Mouse (Mus musculus) CH12F3 (cell line): ENCODE results near the gene Gm11567.
"Not testable (repeated sequence)": the region's sequence is repeated elsewhere in the genome, so short reads cannot be mapped to it uniquely, and the experiment has no call there.

ENCODE experiments used
- in situ Hi-C: fragments of 300-500 bp; cut with MboI; formaldehyde crosslinking; loops from 2 replicates; pipeline ENCODE4 v1.14.3; 2020; ENCODE audit warnings: low sequenced_read_pairs

Gm11567 gene

GRCm38 (mm10) chr11:99878887-99879286 lies at the start of gene Gm11567:
Gene Gm11567, plus strand, starts transcription at chr11:99879187.
- in situ Hi-C loops, result not testable (repeated sequence)

GRCm38 (mm10) chr11:99837966-99838365 lies 41.0 kb upstream of the Gm11567 start, which contains the start of gene 2300003K06Rik:
Gene 2300003K06Rik, minus strand, starts transcription at chr11:99838066.
- in situ Hi-C loops, result no loop called here

DNA sequence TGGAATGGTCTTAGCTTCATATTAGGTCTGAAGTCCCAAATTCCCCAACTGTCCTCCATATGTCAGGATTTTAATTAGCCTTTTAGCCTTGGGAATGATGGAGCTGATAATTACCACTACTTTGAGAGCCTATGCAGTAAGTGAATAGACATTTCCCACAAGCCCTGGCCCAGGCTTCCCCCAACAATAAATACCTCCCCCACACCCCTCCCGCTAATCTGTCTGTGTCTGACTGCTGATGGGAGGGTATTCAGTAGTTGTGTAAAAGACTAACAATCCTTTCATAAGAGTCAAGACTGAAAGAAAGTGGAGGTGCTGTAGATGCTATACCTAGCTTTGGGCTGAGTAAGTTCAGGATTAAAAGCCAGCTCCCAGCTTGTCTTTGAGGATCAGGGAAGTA lies 36.8 kb upstream of the Gm11567 start:
- in situ Hi-C loops, result no loop called here

DNA sequence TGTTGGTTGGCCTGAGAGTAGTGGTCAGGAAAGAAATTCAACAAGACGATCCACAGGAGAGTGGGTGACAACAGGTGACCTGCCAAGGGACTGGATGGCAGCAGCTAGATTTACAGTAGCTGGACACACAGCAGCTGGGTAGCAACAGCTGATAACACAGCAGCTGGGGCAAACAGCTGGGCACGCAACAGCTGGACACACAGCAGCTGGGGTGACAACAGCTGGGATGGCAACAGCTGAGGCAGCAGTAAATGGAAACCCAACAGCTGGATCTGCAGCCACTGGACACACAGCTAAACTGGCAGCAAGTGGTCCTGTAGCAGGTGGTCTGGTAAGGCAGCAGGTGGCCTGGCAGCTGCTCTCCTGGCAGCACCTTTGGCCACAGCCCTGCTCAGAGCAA lies 32.2 kb upstream of the Gm11567 start:
- in situ Hi-C loops, result no loop called here

- in situ Hi-C loops, result no loop called here
These were observed 27.5 kb upstream of the Gm11567 start, which contains the start of gene Krtap4-16 for GRCm38 (mm10) chr11:99851508-99851907. Gene Krtap4-16, minus strand, starts transcription at chr11:99851608.

- in situ Hi-C loops, result no loop called here
These were observed 24.9 kb upstream of the Gm11567 start for GRCm38 (mm10) chr11:99854121-99854520.

DNA sequence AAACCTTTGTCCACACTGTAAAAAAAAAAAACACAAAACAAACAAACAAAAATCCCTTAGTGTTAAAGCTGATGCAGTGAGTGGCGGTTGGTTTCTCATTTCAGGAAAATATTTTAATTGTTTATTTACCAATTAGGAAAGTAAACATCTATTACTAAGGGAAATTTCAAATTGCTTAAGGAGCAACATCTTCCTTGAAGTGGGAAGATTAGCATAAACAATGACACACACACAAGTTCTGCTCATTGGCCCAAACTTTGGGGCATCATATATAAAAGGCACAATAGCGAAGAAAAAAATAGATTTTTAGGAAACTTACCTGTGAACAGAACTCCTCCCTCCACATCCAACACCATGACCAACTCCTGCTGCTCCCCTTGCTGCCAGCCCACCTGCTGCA lies 21.4 kb upstream of the Gm11567 start, which contains the start of gene Gm11568:
Gene Gm11568 (plus strand): TSS at position 301 of the 400 bp plus-strand sequence.
- in situ Hi-C loops, result no loop called here

GRCm38 (mm10) chr11:99858761-99859160 lies 20.2 kb upstream of the Gm11567 start:
- in situ Hi-C loops, result no loop called here

DNA sequence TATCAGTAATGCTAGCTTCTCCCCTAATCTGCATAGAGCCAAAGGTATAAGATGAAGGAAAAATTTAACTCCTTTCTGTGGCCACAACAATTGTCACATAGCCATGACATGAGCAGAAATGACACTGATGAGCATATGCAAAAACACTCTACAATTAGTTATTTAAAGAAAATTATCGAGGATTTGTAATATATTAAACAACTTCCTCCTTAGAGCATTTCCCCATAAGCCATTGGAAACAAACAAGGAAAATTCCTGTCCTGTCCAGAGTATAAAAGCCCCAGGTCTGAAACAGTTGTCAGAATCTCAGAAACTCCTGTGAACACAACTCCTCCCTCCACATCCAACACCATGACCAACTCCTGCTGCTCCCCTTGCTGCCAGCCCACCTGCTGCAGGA lies 14.8 kb upstream of the Gm11567 start, which contains the start of gene Gm11559:
Gene Gm11559 (plus strand): TSS at position 301 of the 400 bp plus-strand sequence.
- in situ Hi-C loops, result not testable (repeated sequence)

GRCm38 (mm10) chr11:99873089-99873488 lies 5.9 kb upstream of the Gm11567 start, which contains the start of gene Krtap9-1:
Gene Krtap9-1, plus strand, starts transcription at chr11:99873389.
- in situ Hi-C loops, result not testable (repeated sequence)

- in situ Hi-C loops, result no loop called here
These were observed 28.6 kb downstream of the Gm11567 start, which contains the start of gene Krtap31-1 for GRCm38 (mm10) chr11:99907620-99908019. Gene Krtap31-1, plus strand, starts transcription at chr11:99907920.

DNA sequence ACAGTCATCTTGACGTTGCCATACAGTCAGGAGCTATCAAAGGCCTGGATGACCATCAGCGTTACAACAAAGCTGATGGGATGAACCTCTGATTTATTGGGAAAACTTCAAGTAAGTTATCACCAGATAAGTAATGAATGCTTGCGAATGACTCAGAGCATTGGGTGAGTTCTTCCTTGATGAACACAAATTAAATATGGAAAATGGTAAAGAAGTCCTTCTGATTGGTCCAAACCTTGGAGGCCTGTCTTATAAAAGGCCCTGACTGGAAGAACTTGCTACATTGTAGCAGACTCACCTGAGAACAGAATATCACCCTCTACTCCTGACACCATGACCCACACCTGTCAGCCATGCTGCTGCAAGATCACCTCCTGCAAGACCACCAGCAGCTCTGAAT lies 35.5 kb downstream of the Gm11567 start, which contains the start of gene Gm11565:
Gene Gm11565 (plus strand): TSS at position 301 of the 400 bp plus-strand sequence.
- in situ Hi-C loops, result no loop called here
